Mouse (Mus musculus) midbrain, embryonic 11.5 days (tissue): ENCODE data around the gene Hist1h2bm. TPM values are rescaled to one million over a fixed set of nuclear protein-coding genes. Genes with fewer than 3 reads are reported as not detected.

Source experiments
- ATAC-seq: fragments of 200-750 bp; cut with Nextera tagmentation; 2 replicates; pipeline ENCODE4 v1.8.0; 2017; ENCODE audit warnings: moderate TSS enrichment, moderate library complexity; ENCODE audit not compliant: low FRiP score
- DNase-seq: peaks from one replicate; pipeline ENCODE4 v3.0.0; 2015; ENCODE audit warnings: low spot score; ENCODE audit errors: missing footprints
- H3K27ac ChIP-seq: fragments of 300-500 bp; sonication (generic); 2 replicates; pipeline ENCODE4 v1.5.1; 2014; ENCODE audit warnings: low read depth, low read length
- H3K27me3 ChIP-seq: fragments of 300-500 bp; sonication (generic); 2 replicates; pipeline ENCODE4 v1.6.1; 2014; ENCODE audit warnings: mild to moderate bottlenecking, low read length, moderate library complexity, mixed read lengths; ENCODE audit not compliant: control insufficient read depth, insufficient read depth
- H3K36me3 ChIP-seq: fragments of 300-500 bp; sonication (generic); 2 replicates; pipeline ENCODE4 v1.6.1; 2014; ENCODE audit warnings: mild to moderate bottlenecking, low read length, moderate library complexity, mixed read lengths; ENCODE audit not compliant: control insufficient read depth, insufficient read depth
- H3K4me1 ChIP-seq: fragments of 300-500 bp; sonication (generic); 2 replicates; pipeline ENCODE4 v1.6.1; 2014; ENCODE audit warnings: low read length; ENCODE audit not compliant: control insufficient read depth, insufficient read depth
- H3K4me2 ChIP-seq: fragments of 300-500 bp; sonication (generic); 2 replicates; pipeline ENCODE4 v1.6.1; 2014; ENCODE audit warnings: mild to moderate bottlenecking, moderate library complexity
- H3K4me3 ChIP-seq: fragments of 300-500 bp; sonication (generic); 2 replicates; pipeline ENCODE4 v1.5.1; 2014; ENCODE audit warnings: low read depth, low read length
- H3K9ac ChIP-seq: fragments of 300-500 bp; sonication (generic); 2 replicates; pipeline ENCODE4 v1.6.1; 2014; ENCODE audit warnings: low read length
- H3K9me3 ChIP-seq: fragments of 300-500 bp; sonication (generic); 2 replicates; pipeline ENCODE4 v1.6.1; 2016; ENCODE audit warnings: low read length; ENCODE audit not compliant: control insufficient read depth
- WGBS: fragments of 180-500 bp; shearing (Covaris S2); extraction: QIAGEN DNeasy Blood & Tissue Kit; methylation state at CpG from one replicate; pipeline ENCODE4 v1.1.7; 2014; 5-methylcytosine and 5-hydroxymethylcytosine counted together
- microRNA-seq: library from miRNA; unstranded; fragments of <30 nt; microRNA quantifications from one replicate; pipeline ENCODE4, GENCODE M21; 2017
- polyA plus RNA-seq: library from polyadenylated mRNA; unstranded; fragments of >200 nt; fragmentation: Nextera tagmentation; extraction: Ambion mirVana; gene quantifications from 2 replicates; pipeline ENCODE4 v1.2.1, GENCODE M21; 2014

Hist1h2bm gene
- polyA plus RNA-seq, 1 experiment from 2014 or later: 5.7 TPM

DNA sequence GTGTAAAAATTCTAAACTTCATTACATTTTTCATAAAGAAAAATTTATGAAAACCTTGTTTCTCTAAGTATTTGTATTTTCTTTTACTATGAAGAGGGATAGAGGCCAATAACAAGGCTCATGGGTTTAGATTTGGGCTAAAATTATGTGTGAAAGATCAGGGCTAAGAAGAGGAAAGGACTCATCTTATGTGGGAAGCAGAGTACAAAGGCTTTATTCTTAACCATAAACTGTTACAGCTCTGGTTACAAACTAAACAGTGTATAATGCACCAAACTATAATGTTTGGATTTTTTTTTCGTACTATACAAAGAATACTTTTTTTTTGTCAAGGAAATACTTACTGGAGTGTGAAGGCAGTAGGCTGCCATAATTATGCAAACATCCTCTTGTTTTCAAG is 33.9 kb downstream of the Hist1h2bm start:
- Histone ChIP-seq H3K4me1 (0 out of 2 replicates have a peak, but pooled peaks cover 6% of the 10 kb centered on the region), H3K4me2 (no peak overlapping the region), H3K4me3 (no peak overlapping the region), H3K27me3 (no peaks in the 10 kb centered on the region), H3K36me3 (no peaks in the 10 kb centered on the region), H3K9ac (no peak overlapping the region), H3K27ac (no peak overlapping the region), H3K9me3 (no peaks in the 10 kb centered on the region)
- 72% methylated on average over 1 of the region's 1 CpGs for WGBS
- DNase-seq: no peak
- ATAC-seq: no peak

Small RNA genes lying within 50 kb of the gene (microRNA-seq; reads per million reads assigned to microRNA genes)
- gene Gm44357 (not detected), gene Gm44367 (0.57 reads per million), gene Gm44454 (not detected)

Other genes with a start within 250 kb of the Hist1h2bm start
- gene Zkscan4, start 243.1 kb upstream of the Hist1h2bm start, polyA plus RNA-seq: 3.9 and 4.2 TPM in 2 replicates
- gene Gm10065, start 242.6 kb upstream of the Hist1h2bm start, polyA plus RNA-seq: not detected in 2 replicates
- gene AK157302, start 226.8 kb upstream of the Hist1h2bm start, polyA plus RNA-seq: 0.32 and 0.66 TPM in 2 replicates
- gene Gm11273, start 220.6 kb upstream of the Hist1h2bm start, polyA plus RNA-seq: 3.7 and 4.0 TPM in 2 replicates
- gene Zkscan8, start 190.9 kb upstream of the Hist1h2bm start, polyA plus RNA-seq: 10.6 and 11.1 TPM in 2 replicates
- gene Olfr1366, start 179.2 kb upstream of the Hist1h2bm start, polyA plus RNA-seq: 0.12 and 0.26 TPM in 2 replicates
- 0.04 TPM in 1 of 2 replicates, not detected in the other for gene Olfr1535, start 162.2 kb upstream of the Hist1h2bm start, polyA plus RNA-seq
- not detected in 2 replicates for gene Olfr1364, start 140.3 kb upstream of the Hist1h2bm start, polyA plus RNA-seq
- gene Olfr1362, start 108.0 kb upstream of the Hist1h2bm start, polyA plus RNA-seq: not detected in 2 replicates
- gene Olfr11, start 79.5 kb upstream of the Hist1h2bm start, polyA plus RNA-seq: not detected in 2 replicates
- not detected in 2 replicates for gene Olfr1361, start 58.7 kb upstream of the Hist1h2bm start, polyA plus RNA-seq
- not detected in 2 replicates for gene Olfr1360, start 44.6 kb upstream of the Hist1h2bm start, polyA plus RNA-seq
- gene Olfr1359, start 23.9 kb upstream of the Hist1h2bm start, polyA plus RNA-seq: not detected in 2 replicates
- 0.85 and 2.7 TPM in 2 replicates for gene Hist1h2bl, start 5.9 kb upstream of the Hist1h2bm start, polyA plus RNA-seq
- gene Hist1h2ai, start 5.6 kb upstream of the Hist1h2bm start, polyA plus RNA-seq: 19.8 and 20.9 TPM in 2 replicates
- 11.6 and 12.9 TPM in 2 replicates for gene Hist1h3h, start 4.4 kb upstream of the Hist1h2bm start, polyA plus RNA-seq
- 1.0 and 2.2 TPM in 2 replicates for gene Hist1h4j, start 13.0 kb downstream of the Hist1h2bm start, polyA plus RNA-seq
- 2.4 and 6.0 TPM in 2 replicates for gene Hist1h4k, start 28.5 kb downstream of the Hist1h2bm start, polyA plus RNA-seq
- 6.2 and 10.7 TPM in 2 replicates for gene Hist1h2ak, start 31.8 kb downstream of the Hist1h2bm start, polyA plus RNA-seq
- gene Hist1h2bn, start 32.1 kb downstream of the Hist1h2bm start, polyA plus RNA-seq: 2.2 TPM in 1 of 2 replicates, not detected in the other
- 20.0 and 24.8 TPM in 2 replicates for gene Hist1h1b, start 58.6 kb downstream of the Hist1h2bm start, polyA plus RNA-seq
- 289 and 304 TPM in 2 replicates for gene Hist1h3i, start 61.3 kb downstream of the Hist1h2bm start, polyA plus RNA-seq
- 2.6 and 7.4 TPM in 2 replicates for gene Hist1h2an, start 65.2 kb downstream of the Hist1h2bm start, polyA plus RNA-seq
- 2.5 TPM in 2 replicates for gene Hist1h2bp, start 65.4 kb downstream of the Hist1h2bm start, polyA plus RNA-seq
- gene Hist1h2bq, start 88.2 kb downstream of the Hist1h2bm start, polyA plus RNA-seq: 17.8 and 23.3 TPM in 2 replicates
- gene Hist1h2ao, start 88.4 kb downstream of the Hist1h2bm start, polyA plus RNA-seq: 1.7 TPM in 1 of 2 replicates, not detected in the other
- not detected in 2 replicates for gene Hist1h4m, start 89.7 kb downstream of the Hist1h2bm start, polyA plus RNA-seq
- 10.3 and 12.0 TPM in 2 replicates for gene Hist1h4n, start 110.2 kb downstream of the Hist1h2bm start, polyA plus RNA-seq
- gene Hist1h2ap, start 111.5 kb downstream of the Hist1h2bm start, polyA plus RNA-seq: 5,628 and 6,009 TPM in 2 replicates
- 17.8 and 23.1 TPM in 2 replicates for gene Hist1h2br, start 111.7 kb downstream of the Hist1h2bm start, polyA plus RNA-seq
- 26.7 and 27.9 TPM in 2 replicates for gene Zfp184, start 223.1 kb downstream of the Hist1h2bm start, polyA plus RNA-seq